22 mouse cellular contexts compared by ENCODE assay signal in the genomic region with DNA sequence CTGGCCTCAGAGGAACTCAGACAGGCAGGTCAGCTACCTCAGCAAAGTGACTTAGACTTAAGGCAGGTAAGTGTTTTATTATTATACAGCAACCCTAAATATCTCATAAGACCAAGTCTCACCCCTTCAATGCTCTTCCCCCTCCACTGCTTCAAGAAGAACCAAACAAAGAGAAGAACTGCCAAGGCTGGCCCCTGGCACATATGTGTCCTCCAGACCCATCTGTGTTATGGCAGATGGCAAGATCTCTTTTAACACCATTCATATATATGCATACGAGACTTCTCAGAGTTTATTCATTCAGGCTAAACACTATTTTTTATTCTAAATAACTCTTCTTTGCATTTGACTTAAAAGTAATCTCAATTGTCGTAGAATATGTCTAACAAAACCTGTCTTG. TPM values are rescaled to one million over a fixed set of nuclear protein-coding genes. Genes with fewer than 3 reads are reported as not detected.
A peak's percentile ranks its signal among the peaks of the same experiment; 100 is the strongest.
DNase-seq lines count a peak whose midpoint lies in the region; ATAC-seq and TF ChIP-seq lines count a peak whose summit lies in the region.
"Had no signal": no experiment of that assay in that cellular context is flagged by ENCODE, and none has a peak within 500 bp of the region (broad histone marks: within the 10 kb centered on the region; RNA-seq: fewer than 3 reads in every experiment).

No protein-coding gene starts in this region.

- 62% methylated on average over 2 of the region's 2 CpGs for WGBS in forebrain, embryonic 14.5 days
- WGBS in forebrain, embryonic 11.5 days: 78% methylated on average over 2 of the region's 2 CpGs
- 61% methylated on average over 2 of the region's 2 CpGs for WGBS in hindbrain, postnatal 0 days
- WGBS in hindbrain, embryonic 12.5 days: 72% methylated on average over 2 of the region's 2 CpGs
- WGBS in stomach, postnatal 0 days: 71% methylated on average over 2 of the region's 2 CpGs

- DNase-seq in forebrain, embryonic 14.5 days (ENCODE audit: low spot score): peak; percentile 61
- DNase-seq in forebrain, embryonic 11.5 days (ENCODE audit: low spot score): no peak
- peak; percentile 46 for DNase-seq in hindbrain, postnatal 0 days (ENCODE audit: low spot score)
- peak; percentile 72 for DNase-seq in brain, embryonic 14.5 days (ENCODE audit: low read depth)
- DNase-seq in stomach, postnatal 0 days (ENCODE audit: low spot score): peak; percentile 7
- DNase-seq in thymus, postnatal 10 days (ENCODE audit: low spot score in 2 of 2): no peak
- DNase-seq: adrenal gland, adult 2 months; adrenal gland, postnatal 25 days; cerebellum, adult 11 months; cerebellum, adult 8-10 months; cerebellum, postnatal 25 days; gastrocnemius, adult 2 months; gastrocnemius, postnatal 25 days; kidney, adult 18-20 months had no signal

- H3K27ac ChIP-seq in forebrain, embryonic 14.5 days (ENCODE audit: low read depth, low read length): no peak overlapping the region
- no peak overlapping the region for H3K27ac ChIP-seq in forebrain, embryonic 11.5 days (ENCODE audit: low read depth, low read length)
- no peak overlapping the region for H3K27ac ChIP-seq in hindbrain, postnatal 0 days
- H3K27ac ChIP-seq in hindbrain, embryonic 12.5 days: no peak overlapping the region
- no peak overlapping the region for H3K27ac ChIP-seq in stomach, postnatal 0 days (replicated peaks)
- H3K27ac ChIP-seq: embryonic facial prominence, embryonic 13.5 days; gastrocnemius, adult 2 months; intestine, embryonic 15.5 days had no signal

- no peak for TF ChIP-seq CTCF in hindbrain, postnatal 0 days (IDR thresholded peaks at IDR 0.05; ENCODE audit: low read depth)
- TF ChIP-seq CTCF in brain, embryonic 14.5 days (IDR thresholded peaks at IDR 0.05; ENCODE audit: borderline replicate concordance, extremely low read depth, insufficient read depth, insufficient read length): no peak
- no peak for TF ChIP-seq CTCF in stomach, postnatal 0 days (IDR thresholded peaks at IDR 0.05; ENCODE audit: low read depth)

- H3K4me2 ChIP-seq in forebrain, embryonic 14.5 days (ENCODE audit: low read length): no peak overlapping the region
- H3K4me2 ChIP-seq in forebrain, embryonic 11.5 days (ENCODE audit: low read depth, low read length, severe bottlenecking): no peak overlapping the region
- H3K4me2 ChIP-seq in hindbrain, postnatal 0 days (ENCODE audit: low read depth, low read length): no peak overlapping the region
- H3K4me2 ChIP-seq in hindbrain, embryonic 12.5 days (replicated peaks): no peak overlapping the region
- no peak overlapping the region for H3K4me2 ChIP-seq in stomach, postnatal 0 days (replicated peaks; ENCODE audit: low read depth)
- H3K4me2 ChIP-seq: embryonic facial prominence, embryonic 13.5 days; heart, embryonic 12.5 days; intestine, embryonic 15.5 days had no signal

- ATAC-seq in forebrain, embryonic 14.5 days: peak; percentile 75; the same call in 1 of the 2 replicates
- no peak for ATAC-seq in forebrain, embryonic 11.5 days (replicated peaks; ENCODE audit: low FRiP score)
- ATAC-seq in hindbrain, postnatal 0 days: no peak
- no peak for ATAC-seq in hindbrain, embryonic 12.5 days (ENCODE audit: low FRiP score)
- ATAC-seq in stomach, postnatal 0 days (ENCODE audit: low FRiP score, low TSS enrichment): no peak
- ATAC-seq: intestine, embryonic 15.5 days had no signal

- H3K4me3 ChIP-seq in forebrain, embryonic 14.5 days (ENCODE audit: low read depth, low read length): no peak overlapping the region
- H3K4me3 ChIP-seq in forebrain, embryonic 11.5 days (ENCODE audit: low read depth, low read length): no peak overlapping the region
- H3K4me3 ChIP-seq in hindbrain, postnatal 0 days (ENCODE audit: low read length): no peak overlapping the region
- H3K4me3 ChIP-seq in hindbrain, embryonic 12.5 days: no peak overlapping the region
- H3K4me3 ChIP-seq in stomach, postnatal 0 days (ENCODE audit: low read depth, low read length): no peak overlapping the region
- H3K4me3 ChIP-seq: embryonic facial prominence, embryonic 13.5 days; gastrocnemius, adult 2 months; heart, embryonic 12.5 days; intestine, embryonic 15.5 days had no signal

- TF ChIP-seq EP300 in stomach, postnatal 0 days (optimal IDR thresholded peaks at IDR 0.05): no peak

- no peaks in the 10 kb centered on the region for H3K27me3 ChIP-seq in forebrain, embryonic 14.5 days (replicated peaks; ENCODE audit: control insufficient read depth, insufficient read depth, low read length)
- no peaks in the 10 kb centered on the region for H3K27me3 ChIP-seq in forebrain, embryonic 11.5 days (ENCODE audit: control insufficient read depth, insufficient read depth, low read length)
- H3K27me3 ChIP-seq in hindbrain, postnatal 0 days (ENCODE audit: insufficient read depth, low read length): no peaks in the 10 kb centered on the region
- H3K27me3 ChIP-seq in hindbrain, embryonic 12.5 days: no peaks in the 10 kb centered on the region
- no peaks in the 10 kb centered on the region for H3K27me3 ChIP-seq in stomach, postnatal 0 days (ENCODE audit: control insufficient read depth, insufficient read depth, low read length)
- H3K27me3 ChIP-seq: embryonic facial prominence, embryonic 13.5 days; heart, embryonic 12.5 days; intestine, embryonic 15.5 days had no signal

- no peaks in the 10 kb centered on the region for H3K4me1 ChIP-seq in forebrain, embryonic 14.5 days (ENCODE audit: control insufficient read depth, insufficient read depth, low read length)
- no peaks in the 10 kb centered on the region for H3K4me1 ChIP-seq in forebrain, embryonic 11.5 days (replicated peaks; ENCODE audit: control insufficient read depth, insufficient read depth, low read length)
- no peaks in the 10 kb centered on the region for H3K4me1 ChIP-seq in hindbrain, postnatal 0 days (ENCODE audit: insufficient read depth, low read length)
- peaks cover under 1% of the 10 kb centered on the region; the same call in 1 of the 2 replicates for H3K4me1 ChIP-seq in hindbrain, embryonic 12.5 days
- H3K4me1 ChIP-seq in stomach, postnatal 0 days (replicated peaks; ENCODE audit: control insufficient read depth, insufficient read depth): no peaks in the 10 kb centered on the region
- H3K4me1 ChIP-seq: embryonic facial prominence, embryonic 13.5 days; intestine, embryonic 15.5 days had no signal

- H3K9me3 ChIP-seq in forebrain, embryonic 14.5 days (replicated peaks; ENCODE audit: control insufficient read depth, low read length): no peaks in the 10 kb centered on the region
- no peaks in the 10 kb centered on the region for H3K9me3 ChIP-seq in forebrain, embryonic 11.5 days (ENCODE audit: control insufficient read depth, low read length)
- no peaks in the 10 kb centered on the region for H3K9me3 ChIP-seq in hindbrain, postnatal 0 days (ENCODE audit: low read length)
- H3K9me3 ChIP-seq in hindbrain, embryonic 12.5 days (replicated peaks): 0 out of 2 replicates have a peak, but pooled peaks cover 4% of the 10 kb centered on the region
- no peaks in the 10 kb centered on the region for H3K9me3 ChIP-seq in stomach, postnatal 0 days (ENCODE audit: control insufficient read depth, low read length)
- H3K9me3 ChIP-seq: embryonic facial prominence, embryonic 13.5 days; heart, embryonic 12.5 days; intestine, embryonic 15.5 days had no signal

- no peaks in the 10 kb centered on the region for H3K36me3 ChIP-seq in forebrain, embryonic 14.5 days (ENCODE audit: control insufficient read depth, insufficient read depth, low read length)
- no peaks in the 10 kb centered on the region for H3K36me3 ChIP-seq in forebrain, embryonic 11.5 days (ENCODE audit: control insufficient read depth, insufficient read depth, low read length)
- no peaks in the 10 kb centered on the region for H3K36me3 ChIP-seq in hindbrain, postnatal 0 days (ENCODE audit: insufficient read depth, low read length)
- H3K36me3 ChIP-seq in hindbrain, embryonic 12.5 days: no peaks in the 10 kb centered on the region
- no peaks in the 10 kb centered on the region for H3K36me3 ChIP-seq in stomach, postnatal 0 days (ENCODE audit: control insufficient read depth, insufficient read depth, low read length)
- H3K36me3 ChIP-seq: embryonic facial prominence, embryonic 13.5 days; heart, embryonic 12.5 days; intestine, embryonic 15.5 days had no signal

- TF ChIP-seq POLR2A in brain, embryonic 14.5 days (IDR thresholded peaks at IDR 0.05; ENCODE audit: borderline replicate concordance, extremely low read depth, insufficient read depth, insufficient read length, poor library complexity, severe bottlenecking): no peak

- H3K9ac ChIP-seq in forebrain, embryonic 14.5 days (ENCODE audit: low read length): no peak overlapping the region
- no peak overlapping the region for H3K9ac ChIP-seq in forebrain, embryonic 11.5 days (ENCODE audit: low read length)
- H3K9ac ChIP-seq in hindbrain, postnatal 0 days (replicated peaks; ENCODE audit: low read length): no peak overlapping the region
- H3K9ac ChIP-seq in hindbrain, embryonic 12.5 days: no peak overlapping the region
- no peak overlapping the region for H3K9ac ChIP-seq in stomach, postnatal 0 days (ENCODE audit: low read length)
- H3K9ac ChIP-seq: embryonic facial prominence, embryonic 13.5 days; heart, embryonic 12.5 days; intestine, embryonic 15.5 days had no signal

RNA-seq across cellular contexts. Expression of a gene that starts 18.4 kb away (rescaled TPM):
- not detected in 2 replicates for polyA plus RNA-seq in forebrain, embryonic 14.5 days (2014; fragmentation: Nextera tagmentation; extraction: Ambion mirVana)
- polyA plus RNA-seq in forebrain, embryonic 11.5 days (2014; fragmentation: Nextera tagmentation; extraction: Ambion mirVana): 3.2 TPM in 2 replicates
- 0.05 and 0.22 TPM in 2 replicates for total RNA-seq in hindbrain, postnatal 0 days (2014; rRNA removed)
- 0.13 and 0.54 TPM in 2 replicates for polyA plus RNA-seq in hindbrain, postnatal 0 days (2015; fragmentation: Nextera tagmentation; extraction: Ambion mirVana)
- polyA plus RNA-seq in hindbrain, embryonic 12.5 days (2016; fragmentation: Nextera tagmentation; extraction: Ambion mirVana): 1.8 and 2.0 TPM in 2 replicates
- polyA plus RNA-seq in brain, embryonic 14.5 days (2012; rRNA removed): 0.18 and 0.36 TPM in 2 replicates
- 56.4 and 62.8 TPM in 2 replicates for polyA plus RNA-seq in stomach, postnatal 0 days (2015; fragmentation: Nextera tagmentation; extraction: Ambion mirVana)
- total RNA-seq: adrenal gland, adult 2 months; adrenal gland, postnatal 25 days; gastrocnemius, adult 2 months; gastrocnemius, postnatal 25 days; granulocyte monocyte progenitor cell, adult 5-6 weeks; heart, adult 8-10 months; heart, postnatal 25 days had no signal
- polyA plus RNA-seq: adrenal gland, adult 2 months; heart, embryonic 12.5 days had no signal

RNA-seq across cellular contexts. Expression of a gene that starts 46.6 kb away (rescaled TPM):
- 0.05 TPM in 1 of 2 replicates, not detected in the other for polyA plus RNA-seq in forebrain, embryonic 14.5 days (2014; fragmentation: Nextera tagmentation; extraction: Ambion mirVana)
- 0.24 and 0.44 TPM in 2 replicates for polyA plus RNA-seq in forebrain, embryonic 11.5 days (2014; fragmentation: Nextera tagmentation; extraction: Ambion mirVana)
- total RNA-seq in hindbrain, postnatal 0 days (2014; rRNA removed): 1.3 and 1.7 TPM in 2 replicates
- polyA plus RNA-seq in hindbrain, postnatal 0 days (2015; fragmentation: Nextera tagmentation; extraction: Ambion mirVana): 0.64 and 0.87 TPM in 2 replicates
- 0.10 and 0.16 TPM in 2 replicates for polyA plus RNA-seq in hindbrain, embryonic 12.5 days (2016; fragmentation: Nextera tagmentation; extraction: Ambion mirVana)
- 0.11 and 0.21 TPM in 2 replicates for polyA plus RNA-seq in brain, embryonic 14.5 days (2012; rRNA removed)
- polyA plus RNA-seq in stomach, postnatal 0 days (2015; fragmentation: Nextera tagmentation; extraction: Ambion mirVana): 5.9 and 8.5 TPM in 2 replicates
- total RNA-seq: gastrocnemius, adult 2 months; gastrocnemius, postnatal 25 days had no signal
- polyA plus RNA-seq: hindbrain, embryonic 11.5 days had no signal

Comparison
In these comparisons a context has a peak if more than half of its experiments do, and no peak if none do; other contexts are left out.
1. DNase-seq: peak in forebrain, embryonic 14.5 days (single experiment), hindbrain, postnatal 0 days (single experiment), brain, embryonic 14.5 days (single experiment) and stomach, postnatal 0 days (single experiment); none in forebrain, embryonic 11.5 days (single experiment) and thymus, postnatal 10 days (0 of 2).
2. RNA of a gene that starts 18.4 kb away (polyA plus RNA-seq): 56.4 to 62.8 TPM in stomach, postnatal 0 days; 3.2 TPM in forebrain, embryonic 11.5 days, 1.8 to 2.0 TPM in hindbrain, embryonic 12.5 days, 0.18 to 0.36 TPM in brain, embryonic 14.5 days, 0.13 to 0.54 TPM in hindbrain, postnatal 0 days and not detected in forebrain, embryonic 14.5 days; every median in the first group is over 10 times any median in the second.